Mouse (Mus musculus): ENCODE data around the gene Pacrg. TPM values are rescaled to one million over a fixed set of nuclear protein-coding genes. Genes with fewer than 3 reads are reported as not detected.

The Pacrg gene
- polyA plus RNA-seq, 1 experiment from 2014 or later = 18.4 TPM

DNA sequence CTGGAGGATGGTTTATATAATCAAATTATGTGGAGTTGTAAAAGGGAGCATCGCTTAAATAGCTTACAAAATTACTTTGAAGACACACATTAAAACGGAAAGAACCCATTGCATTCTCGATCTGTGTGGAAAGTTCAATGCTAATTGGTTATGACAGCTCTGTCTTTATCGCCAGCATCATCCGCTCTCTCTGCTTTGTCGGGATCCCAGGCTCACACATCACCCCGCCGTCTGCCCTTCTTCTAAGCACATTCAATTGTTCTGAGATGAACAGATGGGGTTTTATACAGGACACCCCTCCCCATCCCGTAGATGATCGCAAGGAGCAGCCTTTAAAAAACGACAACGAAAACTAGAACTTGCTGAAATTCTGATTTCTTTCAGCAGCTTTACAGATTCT, 482.8 kb downstream of the Pacrg start:
- H3K4me2 ChIP-seq (ENCODE audit: low read depth, low read length) = no peak overlapping the region
- H3K27ac ChIP-seq (ENCODE audit: low read depth, low read length) = no peak overlapping the region
- H3K4me3 ChIP-seq (ENCODE audit: low read depth, low read length) = no peak overlapping the region
- H3K36me3 ChIP-seq (ENCODE audit: control insufficient read depth, insufficient read depth, low read length) = no peaks in the 10 kb centered on the region
- H3K27me3 ChIP-seq (ENCODE audit: control insufficient read depth, insufficient read depth, low read length) = no peaks in the 10 kb centered on the region
- H3K4me1 ChIP-seq (ENCODE audit: control insufficient read depth, insufficient read depth, low read length) = 0 out of 2 replicates have a peak, but pooled peaks cover 3% of the 10 kb centered on the region
- 51% methylated on average over 12 of the region's 12 CpGs for WGBS
- no peak overlapping the region for H3K9ac ChIP-seq (replicated peaks; ENCODE audit: low read depth, low read length)
- no peak for ATAC-seq (ENCODE audit: low read depth)
- H3K9me3 ChIP-seq (ENCODE audit: control insufficient read depth, low read length) = no peaks in the 10 kb centered on the region

DNA sequence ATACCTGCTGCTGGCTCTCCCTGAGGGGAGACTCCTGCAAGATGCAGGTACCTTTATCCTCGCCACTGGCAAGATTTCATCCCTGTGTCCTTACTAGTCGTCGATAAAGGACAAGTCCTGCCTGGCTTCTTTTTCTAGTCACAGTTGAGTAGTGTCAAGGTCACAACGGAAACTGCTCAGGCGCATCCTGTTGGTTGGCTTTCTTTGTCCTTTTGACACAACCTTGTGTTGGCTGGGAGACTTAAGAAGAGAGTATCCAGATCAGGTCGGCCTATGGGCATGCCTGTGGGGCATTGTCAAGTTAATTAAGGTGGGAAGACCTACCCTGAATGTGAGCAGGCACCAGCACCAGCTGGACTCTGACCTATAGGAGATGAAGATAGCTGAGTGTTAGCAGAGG, 483.8 kb downstream of the Pacrg start:
- no peak overlapping the region for H3K4me2 ChIP-seq (ENCODE audit: low read depth, low read length)
- H3K9me3 ChIP-seq (ENCODE audit: control insufficient read depth, low read length) = no peaks in the 10 kb centered on the region
- H3K27ac ChIP-seq (ENCODE audit: low read depth, low read length) = no peak overlapping the region
- no peaks in the 10 kb centered on the region for H3K36me3 ChIP-seq (ENCODE audit: control insufficient read depth, insufficient read depth, low read length)
- H3K4me3 ChIP-seq (ENCODE audit: low read depth, low read length) = no peak overlapping the region
- H3K4me1 ChIP-seq (ENCODE audit: control insufficient read depth, insufficient read depth, low read length) = 0 out of 2 replicates have a peak, but pooled peaks cover 3% of the 10 kb centered on the region
- no peaks in the 10 kb centered on the region for H3K27me3 ChIP-seq (ENCODE audit: control insufficient read depth, insufficient read depth, low read length)
- H3K9ac ChIP-seq (replicated peaks; ENCODE audit: low read depth, low read length) = no peak overlapping the region
- ATAC-seq (ENCODE audit: low read depth) = no peak
- 53% methylated on average over 6 of the region's 6 CpGs for WGBS

DNA sequence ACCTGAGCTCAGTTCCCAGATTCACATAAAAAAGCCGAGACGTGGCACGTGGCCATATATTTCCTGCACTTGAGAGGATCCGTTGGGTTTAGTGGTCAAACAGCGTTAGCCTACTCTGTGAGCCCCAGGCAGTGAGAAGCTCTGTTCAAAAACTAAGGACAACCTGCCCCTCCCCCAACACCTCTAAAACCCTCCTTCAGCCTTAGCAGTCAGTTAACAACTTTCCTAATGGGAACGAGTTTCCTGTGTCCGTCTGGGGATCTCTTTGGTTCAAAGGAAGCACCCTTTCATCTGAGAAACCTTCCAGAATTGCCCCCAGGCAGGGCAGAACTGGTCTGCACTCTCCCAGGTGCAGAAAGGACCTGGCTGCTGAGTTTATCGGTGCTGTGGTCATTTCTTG, 484.4 kb downstream of the Pacrg start:
- H3K4me3 ChIP-seq (ENCODE audit: low read depth, low read length) = no peak overlapping the region
- 25% methylated on average over 8 of the region's 8 CpGs for WGBS
- no peak overlapping the region for H3K27ac ChIP-seq (ENCODE audit: low read depth, low read length)
- H3K9ac ChIP-seq (replicated peaks; ENCODE audit: low read depth, low read length) = no peak overlapping the region
- H3K9me3 ChIP-seq (ENCODE audit: control insufficient read depth, low read length) = no peaks in the 10 kb centered on the region
- no peaks in the 10 kb centered on the region for H3K27me3 ChIP-seq (ENCODE audit: control insufficient read depth, insufficient read depth, low read length)
- no peak overlapping the region for H3K4me2 ChIP-seq (ENCODE audit: low read depth, low read length)
- 0 out of 2 replicates have a peak, but pooled peaks cover 3% of the 10 kb centered on the region for H3K4me1 ChIP-seq (ENCODE audit: control insufficient read depth, insufficient read depth, low read length)
- no peak for ATAC-seq (ENCODE audit: low read depth)
- no peaks in the 10 kb centered on the region for H3K36me3 ChIP-seq (ENCODE audit: control insufficient read depth, insufficient read depth, low read length)

Other genes with a start within 250 kb of the Pacrg start
- 7.3 and 7.5 TPM in 2 replicates for gene Prkn, start 73 bp upstream of the Pacrg start, polyA plus RNA-seq (2014; fragmentation: Nextera tagmentation; extraction: Ambion mirVana)